Mouse (Mus musculus) G1E (cell line): Measurements from ENCODE around the gene Maneal. TPM values are rescaled to one million over a fixed set of nuclear protein-coding genes. Genes with fewer than 3 reads are reported as not detected.
A peak's percentile ranks its signal among the peaks of the same experiment; 100 is the strongest.

Experiments used
- ATAC-seq: 2 replicates; pipeline ENCODE4 v1.8.0; 2016; ENCODE audit warnings: mild to moderate bottlenecking; ENCODE audit not compliant: insufficient number of reproducible peaks, poor library complexity, low FRiP score, severe bottlenecking; ENCODE audit errors: extremely low read depth
- DNase-seq: peaks from one replicate; pipeline ENCODE4 v3.0.0; 2012; ENCODE audit warnings: low spot score
- H3K27me3 ChIP-seq: 2 replicates; pipeline ENCODE4 v1.6.1; 2012; ENCODE audit warnings: mild to moderate bottlenecking, low read length, inconsistent platforms; ENCODE audit not compliant: insufficient read depth
- H3K36me3 ChIP-seq: replicated peaks from 2 replicates; pipeline ENCODE3; 2012; ENCODE audit warnings: mild to moderate bottlenecking, inconsistent platforms
- H3K4me1 ChIP-seq: 2 replicates; pipeline ENCODE4 v1.6.1; 2012; ENCODE audit warnings: low read depth, low read length, inconsistent platforms, mixed read lengths; ENCODE audit not compliant: insufficient read depth
- H3K4me3 ChIP-seq: 2 replicates; pipeline ENCODE4 v1.5.1; 2012; ENCODE audit warnings: low read depth, mild to moderate bottlenecking, inconsistent platforms, low read length, moderate library complexity, mixed read lengths
- H3K9me3 ChIP-seq: replicated peaks from 2 replicates; pipeline ENCODE4 v1.6.1; 2012; ENCODE audit warnings: inconsistent platforms
- CTCF ChIP-seq: IDR thresholded peaks from 2 replicates; pipeline ENCODE4 v1.5.1; 2012; ENCODE audit warnings: low read depth, low read length, inconsistent platforms, mixed read lengths
- GATA1 ChIP-seq: IDR thresholded peaks from 2 replicates; pipeline ENCODE4 v1.6.1; 2012; ENCODE audit warnings: borderline replicate concordance, low read length, inconsistent platforms, mixed read lengths
- GATA2 ChIP-seq: IDR thresholded peaks from 2 replicates; pipeline ENCODE4 v1.6.1; 2012; ENCODE audit warnings: low read depth, low read length, inconsistent platforms, borderline replicate concordance
- POLR2AphosphoS5 ChIP-seq: IDR thresholded peaks from 2 replicates; pipeline ENCODE4 v1.6.1; 2012; ENCODE audit warnings: low read depth, low read length, inconsistent platforms; ENCODE audit not compliant: insufficient replicate concordance
- TAL1 ChIP-seq: conservative IDR thresholded peaks from 2 replicates; pipeline ENCODE4 v1.6.1; 2012; ENCODE audit warnings: low read depth, low read length, inconsistent platforms, mixed read lengths
- polyA plus RNA-seq: library from polyadenylated mRNA; stranded (reverse); fragments of >175 nt; gene quantifications from 2 replicates; pipeline ENCODE4 v1.2.3, GENCODE M21; 2012
- total RNA-seq, 2 experiments: library from RNA; stranded (forward) in 1 of 2; stranded (reverse) in 1 of 2; fragments of 200-1000 nt in 1 of 2; fragments of >200 nt in 1 of 2; fragmentation: Nextera tagmentation in 1 of 2; gene quantifications; 2 replicates each; pipeline ENCODE4 v1.2.3; 2014 to 2017

Maneal gene
- not detected in 2 replicates for total RNA-seq (2014; fragmentation: Nextera tagmentation)
- 0.06 and 0.33 TPM in 2 replicates for total RNA-seq (2017)
- polyA plus RNA-seq = not detected in 2 replicates

DNA sequence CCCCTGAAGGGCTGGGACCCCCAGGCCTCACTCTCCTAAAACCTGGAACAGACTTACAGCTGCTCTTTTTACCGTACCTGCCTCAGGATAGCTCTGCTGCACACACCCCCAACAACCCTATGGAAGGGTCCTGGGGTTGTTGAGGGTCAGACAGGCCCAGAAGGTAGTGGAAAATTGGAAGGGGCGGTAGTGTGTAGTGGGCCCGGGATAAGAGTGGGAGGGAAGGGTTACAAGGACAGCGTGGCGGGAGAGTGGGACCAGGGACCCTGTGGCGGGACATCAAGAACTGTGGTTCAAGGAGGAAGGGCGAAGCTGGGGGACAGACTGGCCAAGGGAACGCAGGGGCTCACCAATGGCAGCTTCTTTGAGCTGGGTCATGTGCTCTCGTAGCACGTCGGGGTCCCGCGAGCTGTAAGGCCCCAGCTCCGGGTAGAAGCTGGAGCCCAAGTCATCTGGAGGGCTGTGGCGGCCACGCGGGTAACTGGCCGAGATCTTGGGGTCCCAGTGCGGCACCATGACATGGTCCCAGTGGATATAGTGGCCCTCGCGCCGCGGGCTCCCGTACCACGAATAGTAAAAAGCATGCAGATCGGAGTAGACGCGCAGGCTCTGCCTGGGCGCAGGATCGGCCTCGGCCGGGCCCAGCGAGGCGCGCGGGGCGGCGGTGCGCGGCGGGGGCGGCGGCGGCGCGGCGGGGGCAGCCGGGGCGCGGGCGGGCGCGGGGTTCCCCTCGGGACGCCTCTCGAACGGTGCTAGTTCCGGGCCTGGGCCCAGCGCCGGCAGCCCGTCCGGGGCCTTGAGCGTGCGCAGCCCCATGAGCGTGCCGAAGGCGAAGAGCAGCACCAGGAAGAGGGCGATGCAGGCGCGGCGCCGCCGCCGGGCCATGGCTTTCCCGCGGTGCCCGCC is at the start of gene Maneal:
Maneal (minus strand) TSS at position 889 of the 906 bp plus-strand sequence.
- TF ChIP-seq GATA2 (no peak), CTCF (no peak), POLR2AphosphoS5 (no peak), TAL1 (no peak), GATA1 (no peak)
- peaks cover 24% of the 10 kb centered on the region for H3K36me3 ChIP-seq
- H3K4me3 ChIP-seq = peak within 1 kb of the TSS; percentile 4; the same call in 1 of the 2 replicates
- ATAC-seq = no peak
- no peak for DNase-seq
- H3K27me3 ChIP-seq = no peaks in the 10 kb centered on the region
- peaks cover 16% of the 10 kb centered on the region for H3K9me3 ChIP-seq
- no peaks in the 10 kb centered on the region for H3K4me1 ChIP-seq

DNA sequence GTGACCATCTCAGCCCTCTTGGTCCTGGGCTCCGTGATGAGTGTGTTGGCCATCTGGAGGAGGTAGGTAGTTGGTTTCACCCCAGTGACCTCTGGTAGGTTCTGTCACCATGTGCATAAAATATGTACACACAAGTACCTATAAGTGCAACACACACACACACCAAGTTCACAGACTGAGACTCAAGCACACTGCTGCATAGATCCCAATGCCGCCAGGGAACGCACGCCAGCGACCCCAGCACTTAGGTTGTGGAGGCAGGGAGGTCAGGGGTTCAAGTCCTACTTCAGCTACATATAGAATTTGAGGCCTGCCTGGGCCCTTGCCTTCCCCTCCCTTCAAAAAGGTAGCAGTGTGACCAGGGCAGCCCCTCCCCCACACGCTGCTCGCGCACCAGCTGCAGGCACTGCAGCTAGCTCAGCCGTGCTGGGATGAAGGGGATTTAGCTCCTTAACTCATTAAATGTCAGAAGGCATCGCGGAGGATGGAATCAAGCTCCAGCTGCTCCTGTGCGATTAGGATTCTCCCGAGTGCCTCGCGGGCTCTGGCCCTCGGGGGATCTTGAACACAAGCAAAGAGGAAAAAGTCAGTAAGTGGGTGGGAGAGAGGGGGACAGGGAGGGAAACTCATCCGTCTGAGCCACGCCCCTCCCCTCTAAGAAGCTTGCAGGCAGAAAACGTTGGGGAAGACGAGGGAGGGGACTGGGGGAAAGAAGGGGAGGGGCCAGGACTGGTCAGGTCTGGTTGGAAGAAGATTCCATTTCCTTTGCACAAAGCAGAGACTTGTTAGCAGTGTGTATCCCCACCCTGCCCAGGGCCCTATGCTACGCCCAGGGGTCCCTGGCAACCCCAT is 44.2 kb upstream of the Maneal start:
- peaks cover 2% of the 10 kb centered on the region; the same call in 1 of the 2 replicates for H3K9me3 ChIP-seq
- H3K27me3 ChIP-seq = peaks cover 26% of the 10 kb centered on the region
- H3K36me3 ChIP-seq = no peaks in the 10 kb centered on the region
- H3K4me1 ChIP-seq = peaks cover 8% of the 10 kb centered on the region
- H3K4me3 ChIP-seq = no peak overlapping the region
- DNase-seq = no peak
- TF ChIP-seq POLR2AphosphoS5 (no peak), GATA1 (no peak), TAL1 (no peak), CTCF (no peak), GATA2 (no peak)
- ATAC-seq = no peak

DNA sequence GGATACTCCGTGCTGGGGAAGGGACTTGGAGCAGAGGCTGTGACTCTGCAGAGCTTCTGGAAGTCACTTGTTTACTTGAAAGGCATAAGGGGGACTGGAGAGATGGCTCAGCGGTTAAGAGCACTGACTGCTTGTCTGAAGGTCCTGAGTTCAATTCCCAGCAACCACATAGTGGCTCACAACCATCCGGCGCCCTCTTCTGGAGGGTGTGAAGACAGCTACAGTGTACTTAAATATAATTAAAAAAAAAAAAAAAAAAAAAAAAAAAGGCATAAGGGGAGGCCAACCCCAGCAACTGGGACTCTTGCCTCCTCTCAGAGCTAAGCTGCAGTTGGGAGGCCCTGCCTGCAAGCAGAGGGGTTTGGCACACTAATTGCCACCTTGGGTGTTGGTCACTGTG is 43.4 kb upstream of the Maneal start:
- no peak for DNase-seq
- H3K9me3 ChIP-seq = peaks cover 2% of the 10 kb centered on the region; the same call in 1 of the 2 replicates
- H3K36me3 ChIP-seq = no peaks in the 10 kb centered on the region
- ATAC-seq = no peak
- H3K4me3 ChIP-seq = no peak overlapping the region
- peaks cover 26% of the 10 kb centered on the region for H3K27me3 ChIP-seq
- peaks cover 8% of the 10 kb centered on the region for H3K4me1 ChIP-seq
- no peak for TF ChIP-seq POLR2AphosphoS5
- TF ChIP-seq GATA2 = no peak
- TF ChIP-seq TAL1 = no peak
- TF ChIP-seq CTCF = no peak
- TF ChIP-seq GATA1 = no peak

DNA sequence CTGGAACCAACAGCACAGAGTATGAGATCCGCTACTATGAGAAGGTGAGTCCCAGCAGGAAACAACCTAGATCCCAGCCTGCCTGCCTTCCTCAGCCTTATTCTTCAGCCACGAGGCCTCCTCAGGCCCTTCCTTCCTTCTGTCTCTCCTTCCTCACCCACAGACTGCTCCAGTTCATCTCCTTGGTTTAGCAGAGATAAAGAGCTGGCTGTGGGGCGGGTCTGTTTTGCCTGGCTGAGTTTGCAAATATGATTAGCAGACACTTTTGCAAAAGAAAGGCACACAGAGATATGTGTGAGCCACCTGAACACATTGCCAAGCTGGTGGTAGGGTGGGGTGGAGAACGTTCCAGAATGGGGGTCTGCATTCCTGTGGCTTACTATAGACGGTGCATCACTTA is 37.9 kb upstream of the Maneal start:
- H3K27me3 ChIP-seq = peaks cover 25% of the 10 kb centered on the region
- no peak overlapping the region for H3K4me3 ChIP-seq
- no peak for ATAC-seq
- TF ChIP-seq TAL1 (no peak), POLR2AphosphoS5 (no peak), CTCF (no peak), GATA2 (no peak), GATA1 (no peak)
- no peaks in the 10 kb centered on the region for H3K9me3 ChIP-seq
- no peak for DNase-seq
- H3K36me3 ChIP-seq = no peaks in the 10 kb centered on the region
- peaks cover 3% of the 10 kb centered on the region for H3K4me1 ChIP-seq

DNA sequence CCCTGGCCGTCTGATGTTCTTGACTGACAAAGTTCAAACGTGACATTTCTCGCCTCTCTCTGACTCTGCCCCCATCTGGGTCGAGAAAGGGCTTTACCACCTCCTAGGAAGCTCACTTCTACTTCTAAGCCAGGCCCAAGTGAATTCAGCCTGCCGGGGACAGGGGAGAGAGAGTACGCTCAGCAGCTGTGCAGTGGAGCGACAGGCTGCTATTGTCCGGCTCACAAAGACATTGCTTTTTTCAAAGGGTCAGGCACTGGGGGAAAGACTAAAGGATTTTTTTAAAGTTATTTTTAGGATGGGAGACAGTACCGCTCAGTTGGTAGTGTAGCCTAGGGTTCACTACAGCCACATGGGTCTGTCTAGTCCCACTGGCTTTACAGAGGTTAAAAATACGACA is 36.5 kb upstream of the Maneal start:
- peaks cover 3% of the 10 kb centered on the region for H3K4me1 ChIP-seq
- H3K9me3 ChIP-seq = no peaks in the 10 kb centered on the region
- no peaks in the 10 kb centered on the region for H3K36me3 ChIP-seq
- DNase-seq (no peak), ATAC-seq (no peak)
- H3K4me3 ChIP-seq = no peak overlapping the region
- TF ChIP-seq GATA2 = no peak
- H3K27me3 ChIP-seq = peaks cover 20% of the 10 kb centered on the region
